Mouse (Mus musculus) forebrain, embryonic 12.5 days (tissue): ENCODE data around the gene Fam196a. TPM values are rescaled to one million over a fixed set of nuclear protein-coding genes. Genes with fewer than 3 reads are reported as not detected.

Experiments used
- ATAC-seq: fragments of 200-750 bp; cut with Nextera tagmentation; 2 replicates; pipeline ENCODE4 v1.8.0; 2017; ENCODE audit warnings: moderate TSS enrichment; ENCODE audit not compliant: low FRiP score
- H3K27ac ChIP-seq: fragments of 300-500 bp; sonication (generic); 2 replicates; pipeline ENCODE4 v1.5.1; 2016; ENCODE audit warnings: mild to moderate bottlenecking
- H3K27me3 ChIP-seq: fragments of 300-500 bp; sonication (generic); 2 replicates; pipeline ENCODE4 v1.6.1; 2016; ENCODE audit warnings: mild to moderate bottlenecking
- H3K36me3 ChIP-seq: fragments of 300-500 bp; sonication (generic); replicated peaks from 2 replicates; pipeline ENCODE4 v1.6.1; 2016; ENCODE audit warnings: mild to moderate bottlenecking
- H3K4me1 ChIP-seq: fragments of 300-500 bp; sonication (generic); 2 replicates; pipeline ENCODE4 v1.6.1; 2016
- H3K4me2 ChIP-seq: fragments of 300-500 bp; sonication (generic); 2 replicates; pipeline ENCODE4 v1.6.1; 2016; ENCODE audit warnings: mild to moderate bottlenecking, moderate library complexity
- H3K4me3 ChIP-seq: fragments of 300-500 bp; sonication (generic); replicated peaks from 2 replicates; pipeline ENCODE4 v1.5.1; 2016; ENCODE audit warnings: mild to moderate bottlenecking
- H3K9ac ChIP-seq: fragments of 300-500 bp; sonication (generic); 2 replicates; pipeline ENCODE4 v1.6.1; 2016; ENCODE audit warnings: mild to moderate bottlenecking
- H3K9me3 ChIP-seq: fragments of 300-500 bp; sonication (generic); 2 replicates; pipeline ENCODE4 v1.6.1; 2016
- WGBS: fragments of 180-500 bp; shearing (Covaris S2); methylation state at CpG from one replicate; pipeline ENCODE4 v1.1.7; 2016; 5-methylcytosine and 5-hydroxymethylcytosine counted together
- polyA plus RNA-seq: library from polyadenylated mRNA; unstranded; fragments of >200 nt; fragmentation: Nextera tagmentation; extraction: Ambion mirVana; gene quantifications from 2 replicates; pipeline ENCODE4 v1.2.1, GENCODE M21; 2016

Gene Fam196a
- polyA plus RNA-seq, 1 experiment from 2014 or later = 4.1 TPM

GRCm38 (mm10) chr7:134894604-134895003, 43.6 kb downstream of the Fam196a start:
- Histone ChIP-seq H3K9ac (no peak overlapping the region), H3K4me1 (no peaks in the 10 kb centered on the region; the same call in 1 of the 2 replicates), H3K27ac (no peak overlapping the region), H3K4me3 (no peak overlapping the region), H3K4me2 (no peak overlapping the region), H3K27me3 (no peaks in the 10 kb centered on the region), H3K9me3 (no peaks in the 10 kb centered on the region), H3K36me3 (no peaks in the 10 kb centered on the region)
- ATAC-seq = no peak
- 73% methylated on average over 2 of the region's 2 CpGs for WGBS

GRCm38 (mm10) chr7:134892972-134893371, 45.3 kb downstream of the Fam196a start:
- no peak overlapping the region for H3K27ac ChIP-seq
- no peak overlapping the region for H3K4me2 ChIP-seq
- no peak for ATAC-seq
- no peaks in the 10 kb centered on the region for H3K9me3 ChIP-seq
- no peaks in the 10 kb centered on the region for H3K36me3 ChIP-seq
- no peak overlapping the region for H3K9ac ChIP-seq
- no peaks in the 10 kb centered on the region; the same call in 1 of the 2 replicates for H3K4me1 ChIP-seq
- no peak overlapping the region for H3K4me3 ChIP-seq
- 95% methylated on average over 4 of the region's 4 CpGs for WGBS
- H3K27me3 ChIP-seq = no peaks in the 10 kb centered on the region

GRCm38 (mm10) chr7:134892449-134892871, 45.8 kb downstream of the Fam196a start:
- no peak overlapping the region for H3K27ac ChIP-seq
- no peaks in the 10 kb centered on the region for H3K9me3 ChIP-seq
- no peak for ATAC-seq
- 67% methylated on average over 13 of the region's 13 CpGs for WGBS
- no peaks in the 10 kb centered on the region for H3K27me3 ChIP-seq
- no peak overlapping the region for H3K9ac ChIP-seq
- H3K4me3 ChIP-seq = no peak overlapping the region
- no peak overlapping the region for H3K4me2 ChIP-seq
- H3K36me3 ChIP-seq = no peaks in the 10 kb centered on the region
- H3K4me1 ChIP-seq = no peaks in the 10 kb centered on the region; the same call in 1 of the 2 replicates

- 84% methylated on average over 6 of the region's 6 CpGs for WGBS
- Histone ChIP-seq H3K9ac (no peak overlapping the region), H3K27ac (no peak overlapping the region), H3K36me3 (no peaks in the 10 kb centered on the region), H3K9me3 (no peaks in the 10 kb centered on the region), H3K4me1 (peaks cover 17% of the 10 kb centered on the region), H3K27me3 (no peaks in the 10 kb centered on the region), H3K4me2 (no peak overlapping the region), H3K4me3 (no peak overlapping the region)
- ATAC-seq = no peak
These were observed 54.7 kb downstream of the Fam196a start for GRCm38 (mm10) chr7:134883516-134883915.

- Histone ChIP-seq H3K4me1 (peaks cover 20% of the 10 kb centered on the region), H3K9ac (no peak overlapping the region), H3K27ac (no peak overlapping the region), H3K27me3 (no peaks in the 10 kb centered on the region), H3K9me3 (no peaks in the 10 kb centered on the region), H3K36me3 (no peaks in the 10 kb centered on the region), H3K4me3 (no peak overlapping the region), H3K4me2 (no peak overlapping the region)
- ATAC-seq = no peak
- 60% methylated on average over 6 of the region's 6 CpGs for WGBS
These were observed 57.8 kb downstream of the Fam196a start for GRCm38 (mm10) chr7:134880431-134880830.

GRCm38 (mm10) chr7:134878985-134879384, 59.2 kb downstream of the Fam196a start:
- no peak overlapping the region for H3K4me2 ChIP-seq
- no peaks in the 10 kb centered on the region for H3K27me3 ChIP-seq
- ATAC-seq = 0 out of 2 replicates have a peak, but pooled peaks have one; percentile 58
- 0 out of 2 replicates have a peak overlapping the region, but pooled peaks have one; percentile 26 for H3K27ac ChIP-seq
- no peaks in the 10 kb centered on the region for H3K9me3 ChIP-seq
- H3K4me1 ChIP-seq = peaks cover 23% of the 10 kb centered on the region
- 19% methylated on average over 6 of the region's 6 CpGs for WGBS
- H3K36me3 ChIP-seq = no peaks in the 10 kb centered on the region
- H3K4me3 ChIP-seq = no peak overlapping the region
- H3K9ac ChIP-seq = no peak overlapping the region

- no peak overlapping the region for H3K4me2 ChIP-seq
- no peak for ATAC-seq
- H3K9me3 ChIP-seq = no peaks in the 10 kb centered on the region
- no peaks in the 10 kb centered on the region for H3K36me3 ChIP-seq
- no peak overlapping the region for H3K4me3 ChIP-seq
- 0 out of 2 replicates have a peak, but pooled peaks cover 4% of the 10 kb centered on the region for H3K4me1 ChIP-seq
- H3K27me3 ChIP-seq = no peaks in the 10 kb centered on the region
- H3K27ac ChIP-seq = no peak overlapping the region
- H3K9ac ChIP-seq = no peak overlapping the region
- 91% methylated on average over 7 of the region's 7 CpGs for WGBS
These were observed 65.2 kb downstream of the Fam196a start for GRCm38 (mm10) chr7:134872981-134873380.

- Histone ChIP-seq H3K9ac (no peak overlapping the region), H3K4me3 (no peak overlapping the region), H3K27me3 (no peaks in the 10 kb centered on the region), H3K36me3 (no peaks in the 10 kb centered on the region), H3K9me3 (no peaks in the 10 kb centered on the region), H3K4me1 (0 out of 2 replicates have a peak, but pooled peaks cover 4% of the 10 kb centered on the region), H3K27ac (no peak overlapping the region), H3K4me2 (no peak overlapping the region)
- 90% methylated on average over 3 of the region's 3 CpGs for WGBS
- no peak for ATAC-seq
These were observed 65.7 kb downstream of the Fam196a start for GRCm38 (mm10) chr7:134872511-134872910.

- WGBS = 81% methylated on average over 2 of the region's 2 CpGs
- no peak overlapping the region for H3K4me3 ChIP-seq
- no peak overlapping the region for H3K27ac ChIP-seq
- H3K4me1 ChIP-seq = 0 out of 2 replicates have a peak, but pooled peaks cover 4% of the 10 kb centered on the region
- no peak overlapping the region for H3K9ac ChIP-seq
- no peaks in the 10 kb centered on the region for H3K9me3 ChIP-seq
- H3K4me2 ChIP-seq = no peak overlapping the region
- no peaks in the 10 kb centered on the region for H3K36me3 ChIP-seq
- no peaks in the 10 kb centered on the region for H3K27me3 ChIP-seq
- ATAC-seq = no peak
These were observed 74.1 kb downstream of the Fam196a start for GRCm38 (mm10) chr7:134864175-134864574.

GRCm38 (mm10) chr7:134862000-134862399, 76.2 kb downstream of the Fam196a start:
- H3K9me3 ChIP-seq = no peaks in the 10 kb centered on the region
- H3K9ac ChIP-seq = no peak overlapping the region
- H3K4me2 ChIP-seq = no peak overlapping the region
- 0 out of 2 replicates have a peak, but pooled peaks cover 4% of the 10 kb centered on the region for H3K4me1 ChIP-seq
- H3K27ac ChIP-seq = no peak overlapping the region
- no peaks in the 10 kb centered on the region for H3K27me3 ChIP-seq
- H3K4me3 ChIP-seq = no peak overlapping the region
- H3K36me3 ChIP-seq = no peaks in the 10 kb centered on the region
- ATAC-seq = 0 out of 2 replicates have a peak, but pooled peaks have one; percentile 14
- WGBS = 56% methylated on average over 6 of the region's 6 CpGs

- Histone ChIP-seq H3K4me2 (no peak overlapping the region), H3K9me3 (no peaks in the 10 kb centered on the region), H3K27me3 (no peaks in the 10 kb centered on the region), H3K27ac (no peak overlapping the region), H3K9ac (no peak overlapping the region), H3K36me3 (no peaks in the 10 kb centered on the region), H3K4me3 (no peak overlapping the region), H3K4me1 (no peaks in the 10 kb centered on the region)
- ATAC-seq = no peak
- 92% methylated on average over 4 of the region's 4 CpGs for WGBS
These were observed 95.5 kb downstream of the Fam196a start for GRCm38 (mm10) chr7:134842751-134843150.

- Histone ChIP-seq H3K9me3 (no peaks in the 10 kb centered on the region), H3K36me3 (no peaks in the 10 kb centered on the region), H3K4me3 (no peak overlapping the region), H3K27me3 (no peaks in the 10 kb centered on the region), H3K4me1 (no peaks in the 10 kb centered on the region), H3K9ac (no peak overlapping the region), H3K4me2 (no peak overlapping the region), H3K27ac (no peak overlapping the region)
- ATAC-seq = no peak
- WGBS = 91% methylated on average over 2 of the region's 2 CpGs
These were observed 98.2 kb downstream of the Fam196a start for GRCm38 (mm10) chr7:134840066-134840465.
